Mouse (Mus musculus): ENCODE results near the gene Creg2.

Creg2 gene

GRCm38 (mm10) chr1:39650435-39651240 is 636 bp downstream of the Creg2 start:
- peak; percentile 67 to 75 for DNase-seq (ENCODE audit: low spot score in 2 of 2)

GRCm38 (mm10) chr1:39649691-39650434 is 1.4 kb downstream of the Creg2 start:
- peak; percentile 75 to 84 for DNase-seq (ENCODE audit: low spot score in 2 of 2)

- no peak for DNase-seq (ENCODE audit: low spot score in 2 of 2)
Measured at GRCm38 (mm10) chr1:39648584-39648983, 2.7 kb downstream of the Creg2 start.

- DNase-seq (ENCODE audit: low spot score in 2 of 2), result no peak
Measured at GRCm38 (mm10) chr1:39645905-39646759, 5.1 kb downstream of the Creg2 start.

GRCm38 (mm10) chr1:39644333-39644732 is 6.9 kb downstream of the Creg2 start:
- DNase-seq (ENCODE audit: low spot score in 2 of 2), result no peak

- no peak for DNase-seq (ENCODE audit: low spot score in 2 of 2)
Measured at GRCm38 (mm10) chr1:39641667-39642066, 9.6 kb downstream of the Creg2 start.

GRCm38 (mm10) chr1:39637139-39637538 is 14.1 kb downstream of the Creg2 start:
- peak in 1 of 2 experiments; percentile 48 for DNase-seq (ENCODE audit: low spot score in 2 of 2)

GRCm38 (mm10) chr1:39636660-39637059 is 14.6 kb downstream of the Creg2 start:
- no peak for DNase-seq (ENCODE audit: low spot score in 2 of 2)

GRCm38 (mm10) chr1:39636196-39636595 is 15.1 kb downstream of the Creg2 start:
- DNase-seq (ENCODE audit: low spot score in 2 of 2), result no peak

- no peak for DNase-seq (ENCODE audit: low spot score in 2 of 2)
Measured at GRCm38 (mm10) chr1:39628606-39629005, 22.7 kb downstream of the Creg2 start.

GRCm38 (mm10) chr1:39625491-39625890 is 25.8 kb downstream of the Creg2 start:
- no peak for DNase-seq (ENCODE audit: low spot score in 2 of 2)

- DNase-seq (ENCODE audit: low spot score in 2 of 2), result no peak
Measured at GRCm38 (mm10) chr1:39623729-39624128, 27.5 kb downstream of the Creg2 start.

GRCm38 (mm10) chr1:39623106-39623505 is 28.2 kb downstream of the Creg2 start:
- DNase-seq (ENCODE audit: low spot score in 2 of 2), result no peak

GRCm38 (mm10) chr1:39618524-39618923 is 32.8 kb downstream of the Creg2 start:
- DNase-seq (ENCODE audit: low spot score in 2 of 2), result no peak

GRCm38 (mm10) chr1:39615526-39615925 is 35.7 kb downstream of the Creg2 start:
- no peak for DNase-seq (ENCODE audit: low spot score in 2 of 2)

- DNase-seq (ENCODE audit: low spot score in 2 of 2), result no peak
Measured at GRCm38 (mm10) chr1:39614462-39615279, 36.6 kb downstream of the Creg2 start.

GRCm38 (mm10) chr1:39613061-39613460 is 38.2 kb downstream of the Creg2 start:
- DNase-seq (ENCODE audit: low spot score in 2 of 2), result no peak

- DNase-seq (ENCODE audit: low spot score in 2 of 2), result no peak
Measured at GRCm38 (mm10) chr1:39612491-39612890, 38.8 kb downstream of the Creg2 start.

- no peak for DNase-seq (ENCODE audit: low spot score in 2 of 2)
Measured at GRCm38 (mm10) chr1:39608534-39608933, 42.7 kb downstream of the Creg2 start.

- DNase-seq (ENCODE audit: low spot score in 2 of 2), result no peak
Measured at GRCm38 (mm10) chr1:39602477-39602876, 48.8 kb downstream of the Creg2 start.

GRCm38 (mm10) chr1:39598726-39599125 is 52.5 kb downstream of the Creg2 start:
- peak in 1 of 2 experiments; percentile 9 for DNase-seq (ENCODE audit: low spot score in 2 of 2)
